Mouse (Mus musculus) hindbrain, embryonic 14.5 days (tissue): ENCODE results near the gene Asb10. TPM values are rescaled to one million over a fixed set of nuclear protein-coding genes. Genes with fewer than 3 reads are reported as not detected.
A peak's percentile ranks its signal among the peaks of the same experiment; 100 is the strongest.

Source experiments
- ATAC-seq: fragments of 200-750 bp; cut with Nextera tagmentation; 2 replicates; pipeline ENCODE4 v1.8.0; 2017; ENCODE audit warnings: moderate number of reproducible peaks, mild to moderate bottlenecking, moderate TSS enrichment, moderate library complexity; ENCODE audit not compliant: low FRiP score
- DNase-seq: peaks from one replicate; pipeline ENCODE4 v3.0.0-alpha.2; 2015; ENCODE audit warnings: low spot score
- H3K27ac ChIP-seq: fragments of 300-500 bp; sonication (generic); 2 replicates; pipeline ENCODE4 v1.5.1; 2014; ENCODE audit warnings: mild to moderate bottlenecking, moderate library complexity
- H3K27me3 ChIP-seq: fragments of 300-500 bp; sonication (generic); 2 replicates; pipeline ENCODE4 v1.6.1; 2014; ENCODE audit warnings: mild to moderate bottlenecking, low read length, mixed read lengths; ENCODE audit not compliant: control insufficient read depth, insufficient read depth
- H3K36me3 ChIP-seq: fragments of 300-500 bp; sonication (generic); replicated peaks from 2 replicates; pipeline ENCODE4 v1.6.1; 2014; ENCODE audit not compliant: control insufficient read depth, insufficient read depth
- H3K4me1 ChIP-seq: fragments of 300-500 bp; sonication (generic); replicated peaks from 2 replicates; pipeline ENCODE4 v1.6.1; 2014; ENCODE audit warnings: antibody characterized with exemption, low read length, mixed read lengths; ENCODE audit not compliant: control insufficient read depth, insufficient read depth
- H3K4me2 ChIP-seq: fragments of 300-500 bp; sonication (generic); replicated peaks from 2 replicates; pipeline ENCODE4 v1.6.1; 2014; ENCODE audit warnings: mild to moderate bottlenecking, moderate library complexity
- H3K4me3 ChIP-seq: fragments of 300-500 bp; sonication (generic); replicated peaks from 2 replicates; pipeline ENCODE4 v1.5.1; 2014; ENCODE audit warnings: mild to moderate bottlenecking, low read length
- H3K9ac ChIP-seq: fragments of 300-500 bp; sonication (generic); 2 replicates; pipeline ENCODE4 v1.6.1; 2014
- H3K9me3 ChIP-seq: fragments of 300-500 bp; sonication (generic); 2 replicates; pipeline ENCODE4 v1.6.1; 2016; ENCODE audit warnings: low read length; ENCODE audit not compliant: control insufficient read depth
- WGBS: fragments of 180-500 bp; shearing (Covaris S2); extraction: QIAGEN DNeasy Blood & Tissue Kit; methylation state at CpG from one replicate; pipeline ENCODE4 v1.1.7; 2014; 5-methylcytosine and 5-hydroxymethylcytosine counted together
- polyA plus RNA-seq: library from polyadenylated mRNA; unstranded; fragments of >200 nt; fragmentation: Nextera tagmentation; extraction: Ambion mirVana; gene quantifications from 2 replicates; pipeline ENCODE4 v1.2.1, GENCODE M21; 2014

The Asb10 gene
- polyA plus RNA-seq, 1 experiment from 2014 or later: 0.23 TPM

DNA sequence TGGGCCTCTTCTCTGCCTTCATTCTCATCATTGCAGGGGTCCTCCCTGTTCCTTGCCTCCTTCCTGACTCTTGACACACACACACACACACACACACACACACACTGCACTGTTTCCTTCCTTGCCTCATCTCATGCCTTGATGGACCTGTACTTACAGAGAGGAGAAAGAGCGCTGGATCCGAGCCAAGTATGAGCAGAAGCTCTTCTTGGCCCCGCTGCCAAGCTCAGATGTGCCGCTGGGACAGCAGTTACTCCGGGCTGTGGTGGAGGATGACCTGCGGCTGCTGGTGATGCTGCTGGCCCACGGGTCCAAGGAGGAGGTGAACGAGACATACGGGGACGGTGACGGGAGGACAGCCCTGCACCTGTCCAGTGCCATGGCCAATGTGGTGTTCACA lies 39.9 kb downstream of the Asb10 start:
- ATAC-seq (0 out of 2 replicates have a peak, but pooled peaks have one; percentile 15), DNase-seq (peak; percentile 64)
- Histone ChIP-seq H3K9ac (no peak overlapping the region), H3K4me2 (no peak overlapping the region), H3K27me3 (no peaks in the 10 kb centered on the region), H3K27ac (no peak overlapping the region), H3K4me3 (no peak overlapping the region), H3K36me3 (peaks cover 69% of the 10 kb centered on the region), H3K4me1 (peaks cover 36% of the 10 kb centered on the region), H3K9me3 (no peaks in the 10 kb centered on the region)
- WGBS: 73% methylated on average over 11 of the region's 11 CpGs

DNA sequence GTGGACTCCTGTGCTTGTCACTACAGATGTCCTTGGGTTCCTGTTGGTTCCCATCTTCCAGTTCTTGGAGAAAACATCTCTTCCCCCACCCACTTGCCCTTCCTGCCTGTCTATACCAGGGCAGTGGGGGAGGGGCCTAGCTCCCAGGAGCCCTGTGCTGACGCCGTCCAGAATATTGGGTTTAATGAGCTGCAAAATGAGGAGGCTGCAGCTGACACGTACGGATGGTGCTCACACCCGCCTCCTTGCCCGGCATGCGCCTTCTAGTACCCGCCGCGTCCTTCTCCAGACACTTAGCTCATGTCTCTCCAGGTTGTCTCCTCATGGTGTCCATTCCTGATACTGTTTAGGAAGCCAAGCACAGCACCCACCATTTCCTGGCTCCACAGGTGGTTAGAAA lies 41.7 kb downstream of the Asb10 start:
- Histone ChIP-seq H3K4me1 (peaks cover 49% of the 10 kb centered on the region), H3K27ac (no peak overlapping the region), H3K9ac (no peak overlapping the region), H3K36me3 (peaks cover 82% of the 10 kb centered on the region), H3K4me3 (no peak overlapping the region), H3K4me2 (no peak overlapping the region), H3K9me3 (no peaks in the 10 kb centered on the region), H3K27me3 (no peaks in the 10 kb centered on the region)
- 38% methylated on average over 10 of the region's 10 CpGs for WGBS
- DNase-seq: no peak
- no peak for ATAC-seq

DNA sequence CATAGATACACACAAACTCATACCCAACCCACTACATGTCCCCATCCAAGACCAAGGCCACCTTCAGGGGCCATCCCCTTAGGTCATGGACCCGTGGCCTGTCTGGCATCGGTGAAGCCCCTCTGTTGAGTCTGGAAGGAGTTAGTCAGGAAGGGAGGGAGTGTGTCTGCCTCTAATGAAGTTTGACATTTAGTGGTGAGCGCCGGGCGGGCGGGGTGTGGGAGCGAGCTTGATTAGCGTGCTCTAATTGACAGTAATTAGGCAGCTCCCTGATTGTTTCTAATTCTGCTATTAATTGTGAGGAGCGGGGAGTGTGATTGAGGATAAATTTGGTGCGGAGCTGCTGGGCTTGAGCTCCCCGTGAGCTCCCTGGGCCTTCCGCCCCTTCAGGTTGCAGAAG lies 43.3 kb downstream of the Asb10 start:
- no peaks in the 10 kb centered on the region for H3K9me3 ChIP-seq
- no peak for ATAC-seq
- DNase-seq: no peak
- H3K27me3 ChIP-seq: no peaks in the 10 kb centered on the region
- peaks cover 84% of the 10 kb centered on the region for H3K36me3 ChIP-seq
- H3K4me2 ChIP-seq: no peak overlapping the region
- H3K9ac ChIP-seq: no peak overlapping the region
- H3K27ac ChIP-seq: no peak overlapping the region
- 52% methylated on average over 12 of the region's 12 CpGs for WGBS
- H3K4me1 ChIP-seq: peaks cover 49% of the 10 kb centered on the region
- no peak overlapping the region for H3K4me3 ChIP-seq

DNA sequence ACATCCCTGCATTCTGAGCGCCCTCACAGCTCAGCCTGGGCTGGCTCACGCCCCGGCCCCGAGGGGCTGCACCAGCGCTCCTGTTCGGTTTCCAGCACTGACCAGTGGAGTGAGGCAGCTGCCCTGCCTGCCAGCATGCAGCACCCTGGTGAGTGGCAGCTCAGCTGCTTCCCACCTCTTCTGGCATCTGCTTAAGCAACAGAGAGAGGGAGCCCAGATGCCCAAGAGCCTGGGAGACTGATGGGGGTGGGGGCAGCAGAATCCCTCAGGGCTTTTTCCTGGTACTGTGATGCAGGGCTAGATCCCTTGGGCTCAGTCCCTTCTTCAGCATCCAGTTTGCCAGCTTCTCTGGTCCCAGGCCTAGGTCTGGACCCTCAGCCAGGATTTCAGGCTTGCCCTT lies 44.0 kb downstream of the Asb10 start:
- peak overlapping the region; percentile 46 for H3K27ac ChIP-seq

DNA sequence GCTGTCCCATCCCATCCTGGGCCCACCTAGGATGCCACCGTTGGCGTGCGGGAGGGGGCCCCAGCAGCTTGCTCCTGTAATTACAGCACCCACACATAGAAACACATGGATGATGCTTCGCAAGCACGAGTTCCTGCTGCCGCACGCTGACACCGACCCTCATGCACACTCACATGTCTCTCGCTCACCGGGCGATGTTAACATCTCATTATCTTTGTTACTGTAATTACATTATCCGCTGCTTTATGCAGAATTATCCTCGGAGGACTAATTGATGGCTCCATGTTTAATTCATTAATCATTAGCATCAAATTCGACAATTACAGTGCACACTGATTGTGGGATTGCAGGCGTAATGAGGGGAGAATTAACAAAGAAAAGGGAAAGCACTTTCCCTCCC lies 45.8 kb downstream of the Asb10 start:
- DNase-seq (peak; percentile 62), ATAC-seq (peak; percentile 9; the same call in 1 of the 2 replicates)
- Histone ChIP-seq H3K27ac (peak overlapping the region; percentile 70; the same call in 1 of the 2 replicates), H3K36me3 (peaks cover 83% of the 10 kb centered on the region), H3K4me2 (no peak overlapping the region), H3K9me3 (no peaks in the 10 kb centered on the region), H3K4me1 (peaks cover 48% of the 10 kb centered on the region), H3K9ac (no peak overlapping the region), H3K4me3 (no peak overlapping the region), H3K27me3 (no peaks in the 10 kb centered on the region)
- WGBS: 47% methylated on average over 15 of the region's 15 CpGs

More for the DNA sequence above, 44.0 kb downstream of the Asb10 start:
- no peak overlapping the region for H3K4me2 ChIP-seq
- H3K9me3 ChIP-seq: no peaks in the 10 kb centered on the region
- H3K4me1 ChIP-seq: peaks cover 49% of the 10 kb centered on the region
- no peak for ATAC-seq
- H3K27me3 ChIP-seq: no peaks in the 10 kb centered on the region
- peak; percentile 17 for DNase-seq
- no peak overlapping the region for H3K9ac ChIP-seq
- WGBS: 38% methylated on average over 6 of the region's 6 CpGs
- peaks cover 84% of the 10 kb centered on the region for H3K36me3 ChIP-seq
- no peak overlapping the region for H3K4me3 ChIP-seq

DNA sequence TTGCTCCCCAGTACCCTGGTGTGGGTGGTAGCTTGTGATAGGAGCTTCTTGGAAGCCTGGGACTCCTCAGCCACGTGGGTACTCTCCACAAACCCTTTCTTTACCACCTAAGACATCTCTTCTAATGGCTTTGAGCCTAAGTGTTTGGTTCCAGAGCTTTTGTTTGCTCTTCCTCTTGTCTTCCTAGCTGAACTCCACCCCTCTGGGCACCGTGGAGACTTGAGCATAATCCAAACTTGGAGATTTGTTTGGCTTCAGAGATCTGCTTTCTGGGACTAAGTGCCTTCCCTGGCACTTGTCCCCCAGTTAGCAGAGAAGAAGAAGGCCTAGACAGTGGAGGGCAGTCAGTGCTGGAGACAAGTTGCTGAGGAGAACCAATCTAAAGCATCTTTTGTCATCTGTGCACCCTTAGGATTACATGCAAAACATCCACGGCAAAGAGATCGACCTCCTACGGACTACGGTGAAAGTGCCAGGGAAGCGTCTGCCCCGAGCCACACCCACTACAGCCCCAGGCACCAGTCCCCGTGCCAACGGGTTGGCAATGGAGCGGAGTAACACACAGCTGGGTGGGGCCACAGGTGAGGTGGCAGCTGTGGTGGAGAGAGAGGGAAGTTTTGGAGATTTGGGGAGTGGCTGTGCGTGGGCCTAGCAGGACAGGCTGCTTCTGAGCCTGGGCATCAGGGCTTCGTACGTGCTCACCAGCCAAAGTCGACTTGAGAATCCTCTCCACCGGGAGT lies 48.1 kb downstream of the Asb10 start:
- DNase-seq (no peak), ATAC-seq (no peak)
- WGBS: 87% methylated on average over 16 of the region's 16 CpGs
- no peaks in the 10 kb centered on the region for H3K9me3 ChIP-seq
- H3K27ac ChIP-seq: no peak overlapping the region
- no peak overlapping the region for H3K4me3 ChIP-seq
- peaks cover 87% of the 10 kb centered on the region for H3K36me3 ChIP-seq
- H3K27me3 ChIP-seq: no peaks in the 10 kb centered on the region
- H3K9ac ChIP-seq: no peak overlapping the region
- H3K4me2 ChIP-seq: no peak overlapping the region
- peaks cover 33% of the 10 kb centered on the region for H3K4me1 ChIP-seq

DNA sequence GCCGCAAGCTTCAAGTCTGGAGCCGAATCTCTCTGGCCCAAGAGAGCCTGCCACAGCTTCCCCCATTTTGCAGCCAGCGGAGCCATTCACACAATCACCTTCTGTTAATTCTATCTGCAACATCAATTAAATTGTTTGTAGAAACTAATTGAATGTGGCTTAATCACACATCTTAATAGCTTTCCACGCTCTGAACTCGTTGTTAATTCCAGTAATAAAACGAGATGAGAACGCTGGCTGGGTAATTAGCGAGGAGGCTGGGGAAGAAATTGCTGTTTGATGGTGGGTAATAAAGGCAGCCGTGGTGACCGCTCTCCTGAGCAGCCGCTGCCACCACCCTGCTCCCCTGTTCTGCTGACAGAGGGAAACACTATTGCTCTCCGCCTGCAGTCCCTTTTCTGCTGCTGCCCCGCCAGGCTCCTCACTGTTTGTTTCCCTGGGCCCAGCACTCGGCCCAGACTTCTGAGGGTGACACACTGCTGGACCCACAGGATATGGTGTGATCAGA lies 50.3 kb downstream of the Asb10 start:
- H3K36me3 ChIP-seq: peaks cover 83% of the 10 kb centered on the region
- peak; percentile 38 for ATAC-seq
- no peak overlapping the region for H3K4me2 ChIP-seq
- WGBS: 50% methylated on average over 14 of the region's 14 CpGs
- H3K4me3 ChIP-seq: no peak overlapping the region
- no peak overlapping the region for H3K9ac ChIP-seq
- H3K27me3 ChIP-seq: no peaks in the 10 kb centered on the region
- no peaks in the 10 kb centered on the region for H3K9me3 ChIP-seq
- DNase-seq: no peak
- peak overlapping the region; percentile 58 for H3K27ac ChIP-seq
- H3K4me1 ChIP-seq: peaks cover 19% of the 10 kb centered on the region; the same call in 1 of the 2 replicates

DNA sequence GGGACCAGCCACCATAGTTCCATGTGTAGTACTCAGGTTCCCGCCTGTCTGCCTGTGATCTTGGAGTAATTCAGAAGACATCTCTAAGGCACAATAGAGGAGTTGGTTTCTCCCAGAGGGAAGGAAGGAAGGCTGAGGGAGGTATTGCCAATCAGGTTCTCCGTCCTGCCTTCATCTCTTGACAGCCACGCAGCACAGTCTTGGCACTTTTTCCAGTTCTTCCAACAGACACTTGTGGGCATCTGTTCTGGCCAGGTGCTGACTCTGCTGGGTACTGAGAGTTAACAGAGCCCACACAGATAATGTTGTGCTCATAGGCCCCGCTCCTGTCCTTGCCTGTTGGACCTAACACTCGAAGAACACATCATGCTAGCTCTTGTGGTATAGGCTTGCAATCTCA lies 54.0 kb downstream of the Asb10 start:
- Histone ChIP-seq H3K9ac (no peak overlapping the region), H3K27ac (no peak overlapping the region), H3K9me3 (no peaks in the 10 kb centered on the region), H3K4me2 (no peak overlapping the region), H3K27me3 (no peaks in the 10 kb centered on the region), H3K36me3 (peaks cover 73% of the 10 kb centered on the region), H3K4me3 (no peak overlapping the region), H3K4me1 (peaks cover 26% of the 10 kb centered on the region; the same call in 1 of the 2 replicates)
- ATAC-seq (no peak), DNase-seq (no peak)
- 94% methylated on average over 5 of the region's 5 CpGs for WGBS

DNA sequence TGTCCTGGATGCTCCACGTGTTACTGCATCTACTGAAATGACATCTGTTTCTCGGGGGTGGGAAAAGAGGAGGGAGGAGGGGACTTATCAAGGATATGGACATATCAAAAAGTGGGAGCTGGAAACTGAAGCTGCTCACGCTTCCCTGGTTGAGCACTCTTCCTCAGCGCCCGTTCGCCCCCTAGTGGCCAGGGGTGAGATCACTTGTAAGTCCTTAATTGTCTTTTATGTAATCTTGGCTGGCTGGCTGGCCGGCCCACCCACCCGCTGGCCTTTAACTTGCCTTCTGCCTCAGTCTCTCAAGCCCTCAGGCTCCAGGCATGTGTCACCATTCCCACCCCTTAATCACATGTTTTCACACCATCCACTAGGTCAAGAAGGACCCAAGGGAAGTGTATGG lies 54.7 kb downstream of the Asb10 start:
- ATAC-seq (no peak), DNase-seq (peak; percentile 93)
- H3K4me1 ChIP-seq: peaks cover 29% of the 10 kb centered on the region
- H3K27ac ChIP-seq: peak overlapping the region; percentile 16; the same call in 1 of the 2 replicates
- no peak overlapping the region for H3K4me2 ChIP-seq
- H3K4me3 ChIP-seq: no peak overlapping the region
- H3K9ac ChIP-seq: no peak overlapping the region
- WGBS: 2% methylated on average over 8 of the region's 8 CpGs
- peaks cover 70% of the 10 kb centered on the region for H3K36me3 ChIP-seq
- H3K27me3 ChIP-seq: no peaks in the 10 kb centered on the region
- H3K9me3 ChIP-seq: no peaks in the 10 kb centered on the region
